ENCODE assay signal across 17 mouse cellular contexts in the genomic region with DNA sequence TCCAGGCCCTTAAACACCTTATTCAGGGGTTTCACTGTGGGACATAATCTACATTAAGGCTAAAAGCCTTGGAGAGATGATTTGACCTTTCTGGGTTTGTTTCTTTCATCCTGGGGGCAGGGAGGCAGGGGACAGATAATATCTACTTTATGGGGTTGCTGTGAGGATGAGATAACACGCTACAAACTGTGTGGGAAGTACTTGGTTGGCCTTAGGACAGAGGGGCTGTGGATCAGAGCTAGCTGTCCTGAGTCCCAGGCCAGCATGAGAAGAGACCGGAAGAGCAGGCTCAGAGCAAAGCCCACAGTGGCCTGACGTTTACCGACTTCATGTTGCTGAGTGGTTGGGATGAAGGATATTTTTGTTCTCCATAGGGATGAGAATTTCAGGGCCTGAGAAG.
A peak's percentile ranks its signal among the peaks of the same experiment; 100 is the strongest.
DNase-seq lines count a peak whose midpoint lies in the region; ATAC-seq and TF ChIP-seq lines count a peak whose summit lies in the region.
"Had no signal": no experiment of that assay in that cellular context is flagged by ENCODE, and none has a peak within 500 bp of the region (broad histone marks: within the 10 kb centered on the region; RNA-seq: fewer than 3 reads in every experiment).

No protein-coding gene starts in this region.

- no peak overlapping the region for H3K4me2 ChIP-seq in forebrain, embryonic 12.5 days
- H3K4me2 ChIP-seq in forebrain, embryonic 11.5 days (ENCODE audit: low read depth, low read length, severe bottlenecking): no peak overlapping the region
- H3K4me2 ChIP-seq in heart, postnatal 0 days (ENCODE audit: low read depth, low read length): no peak overlapping the region
- no peak overlapping the region for H3K4me2 ChIP-seq in limb, embryonic 14.5 days (replicated peaks; ENCODE audit: low read depth, low read length, severe bottlenecking)

- TF ChIP-seq CTCF in heart, postnatal 0 days (IDR thresholded peaks at IDR 0.05; ENCODE audit: low read depth): no peak
- no peak for TF ChIP-seq CTCF in G1E (IDR thresholded peaks at IDR 0.05; ENCODE audit: low read depth, low read length)

- ATAC-seq in forebrain, embryonic 12.5 days (ENCODE audit: low FRiP score): no peak
- ATAC-seq in forebrain, embryonic 11.5 days (replicated peaks; ENCODE audit: low FRiP score): no peak
- ATAC-seq in heart, postnatal 0 days (ENCODE audit: insufficient read depth, low read depth): no peak
- peak; percentile 84 for ATAC-seq in G1E (ENCODE audit: extremely low read depth, insufficient number of reproducible peaks, low FRiP score, poor library complexity, severe bottlenecking)
- no peak for ATAC-seq in limb, embryonic 14.5 days (ENCODE audit: low FRiP score, low read depth)
- ATAC-seq: activated CD4-positive, CD25-positive, alpha-beta regulatory T cell, adult 4 months had no signal

- peaks cover 29% of the 10 kb centered on the region for H3K4me1 ChIP-seq in forebrain, embryonic 12.5 days
- no peaks in the 10 kb centered on the region; the same call in 1 of the 2 replicates for H3K4me1 ChIP-seq in forebrain, embryonic 11.5 days (replicated peaks; ENCODE audit: control insufficient read depth, insufficient read depth, low read length)
- peaks cover 17% of the 10 kb centered on the region for H3K4me1 ChIP-seq in heart, postnatal 0 days (ENCODE audit: control insufficient read depth, insufficient read depth)
- no peaks in the 10 kb centered on the region for H3K4me1 ChIP-seq in G1E (ENCODE audit: insufficient read depth, low read depth, low read length)
- H3K4me1 ChIP-seq in limb, embryonic 14.5 days (ENCODE audit: control insufficient read depth, insufficient read depth, low read length): peaks cover 22% of the 10 kb centered on the region

- H3K36me3 ChIP-seq in forebrain, embryonic 12.5 days (replicated peaks): no peaks in the 10 kb centered on the region
- no peaks in the 10 kb centered on the region for H3K36me3 ChIP-seq in forebrain, embryonic 11.5 days (ENCODE audit: control insufficient read depth, insufficient read depth, low read length)
- H3K36me3 ChIP-seq in heart, postnatal 0 days (replicated peaks; ENCODE audit: control insufficient read depth, insufficient read depth, low read length): no peaks in the 10 kb centered on the region
- no peaks in the 10 kb centered on the region for H3K36me3 ChIP-seq in G1E (replicated peaks)
- H3K36me3 ChIP-seq in limb, embryonic 14.5 days (ENCODE audit: control insufficient read depth, insufficient read depth, low read length): no peaks in the 10 kb centered on the region

- H3K27ac ChIP-seq in forebrain, embryonic 12.5 days: peak overlapping the region; percentile 32; the same call in 1 of the 2 replicates
- H3K27ac ChIP-seq in forebrain, embryonic 11.5 days (ENCODE audit: low read depth, low read length): no peak overlapping the region
- H3K27ac ChIP-seq in heart, postnatal 0 days (ENCODE audit: low read depth): peak overlapping the region; percentile 30
- H3K27ac ChIP-seq in limb, embryonic 14.5 days (replicated peaks; ENCODE audit: low read depth, low read length): peak overlapping the region; percentile 63; the same call in 1 of the 2 replicates
- H3K27ac ChIP-seq: left cerebral cortex, adult 2 months had no signal

- WGBS in forebrain, embryonic 12.5 days: 88% methylated on average over 4 of the region's 4 CpGs
- 91% methylated on average over 4 of the region's 4 CpGs for WGBS in forebrain, embryonic 11.5 days
- 61% methylated on average over 4 of the region's 4 CpGs for WGBS in heart, postnatal 0 days
- WGBS in limb, embryonic 14.5 days: 68% methylated on average over 4 of the region's 4 CpGs

- no peak for TF ChIP-seq EP300 in heart, postnatal 0 days (IDR thresholded peaks at IDR 0.05; ENCODE audit: low read depth)

- DNase-seq in forebrain, embryonic 11.5 days (ENCODE audit: low spot score): no peak
- DNase-seq in heart, postnatal 0 days (ENCODE audit: low spot score): no peak
- DNase-seq in heart, adult 18-20 months: no peak
- peak; percentile 8 for DNase-seq in G1E (ENCODE audit: low spot score)
- no peak for DNase-seq in limb, embryonic 14.5 days (ENCODE audit: low spot score)
- DNase-seq in layer of hippocampus, postnatal 36 days: no peak
- no peak for DNase-seq in gastrocnemius, postnatal 10 days
- DNase-seq: adrenal gland, postnatal 25 days; cerebellum, adult 8-10 months; kidney, adult 8-10 months; liver; lung, adult 18-20 months; right cerebral cortex, postnatal 25 days; thymus, postnatal 36 days had no signal

- H3K9me3 ChIP-seq in forebrain, embryonic 12.5 days: no peaks in the 10 kb centered on the region
- H3K9me3 ChIP-seq in forebrain, embryonic 11.5 days (ENCODE audit: control insufficient read depth, low read length): no peaks in the 10 kb centered on the region
- no peaks in the 10 kb centered on the region for H3K9me3 ChIP-seq in heart, postnatal 0 days (replicated peaks; ENCODE audit: control insufficient read depth, low read length)
- peaks cover 26% of the 10 kb centered on the region for H3K9me3 ChIP-seq in G1E (replicated peaks)
- no peaks in the 10 kb centered on the region for H3K9me3 ChIP-seq in limb, embryonic 14.5 days (ENCODE audit: control insufficient read depth, low read length)

- no peak for TF ChIP-seq POLR2A in limb, embryonic 14.5 days (IDR thresholded peaks at IDR 0.05; ENCODE audit: borderline replicate concordance, extremely low read depth, insufficient read depth, insufficient read length)

- H3K4me3 ChIP-seq in forebrain, embryonic 12.5 days (replicated peaks): no peak overlapping the region
- no peak overlapping the region for H3K4me3 ChIP-seq in forebrain, embryonic 11.5 days (ENCODE audit: low read depth, low read length)
- H3K4me3 ChIP-seq in heart, postnatal 0 days (ENCODE audit: low read depth, low read length): no peak overlapping the region
- no peak overlapping the region for H3K4me3 ChIP-seq in G1E (ENCODE audit: low read depth, low read length)
- no peak overlapping the region for H3K4me3 ChIP-seq in limb, embryonic 14.5 days (replicated peaks; ENCODE audit: low read length)
- H3K4me3 ChIP-seq: left cerebral cortex, adult 2 months had no signal

- H3K9ac ChIP-seq in forebrain, embryonic 12.5 days: no peak overlapping the region
- no peak overlapping the region for H3K9ac ChIP-seq in forebrain, embryonic 11.5 days (ENCODE audit: low read length)
- H3K9ac ChIP-seq in heart, postnatal 0 days (replicated peaks; ENCODE audit: low read depth, low read length): no peak overlapping the region
- H3K9ac ChIP-seq in limb, embryonic 14.5 days (ENCODE audit: low read depth, low read length, severe bottlenecking): no peak overlapping the region

- H3K27me3 ChIP-seq in forebrain, embryonic 12.5 days: no peaks in the 10 kb centered on the region
- no peaks in the 10 kb centered on the region for H3K27me3 ChIP-seq in forebrain, embryonic 11.5 days (ENCODE audit: control insufficient read depth, insufficient read depth, low read length)
- no peaks in the 10 kb centered on the region for H3K27me3 ChIP-seq in heart, postnatal 0 days (ENCODE audit: control insufficient read depth, insufficient read depth, low read length)
- H3K27me3 ChIP-seq in G1E (ENCODE audit: insufficient read depth, low read length): no peaks in the 10 kb centered on the region
- no peaks in the 10 kb centered on the region for H3K27me3 ChIP-seq in limb, embryonic 14.5 days (ENCODE audit: control insufficient read depth, insufficient read depth, low read length)
